Mouse (Mus musculus) liver, adult (tissue): Measurements from ENCODE around the gene Wapl.
A peak's percentile ranks its signal among the peaks of the same experiment; 100 is the strongest.

Experiments used
- GATA4 ChIP-seq: IDR thresholded peaks from 2 replicates; pipeline ENCODE4 v1.6.1; 2014; ENCODE audit warnings: mild to moderate bottlenecking, low read length; ENCODE audit not compliant: insufficient replicate concordance

The Wapl gene

DNA sequence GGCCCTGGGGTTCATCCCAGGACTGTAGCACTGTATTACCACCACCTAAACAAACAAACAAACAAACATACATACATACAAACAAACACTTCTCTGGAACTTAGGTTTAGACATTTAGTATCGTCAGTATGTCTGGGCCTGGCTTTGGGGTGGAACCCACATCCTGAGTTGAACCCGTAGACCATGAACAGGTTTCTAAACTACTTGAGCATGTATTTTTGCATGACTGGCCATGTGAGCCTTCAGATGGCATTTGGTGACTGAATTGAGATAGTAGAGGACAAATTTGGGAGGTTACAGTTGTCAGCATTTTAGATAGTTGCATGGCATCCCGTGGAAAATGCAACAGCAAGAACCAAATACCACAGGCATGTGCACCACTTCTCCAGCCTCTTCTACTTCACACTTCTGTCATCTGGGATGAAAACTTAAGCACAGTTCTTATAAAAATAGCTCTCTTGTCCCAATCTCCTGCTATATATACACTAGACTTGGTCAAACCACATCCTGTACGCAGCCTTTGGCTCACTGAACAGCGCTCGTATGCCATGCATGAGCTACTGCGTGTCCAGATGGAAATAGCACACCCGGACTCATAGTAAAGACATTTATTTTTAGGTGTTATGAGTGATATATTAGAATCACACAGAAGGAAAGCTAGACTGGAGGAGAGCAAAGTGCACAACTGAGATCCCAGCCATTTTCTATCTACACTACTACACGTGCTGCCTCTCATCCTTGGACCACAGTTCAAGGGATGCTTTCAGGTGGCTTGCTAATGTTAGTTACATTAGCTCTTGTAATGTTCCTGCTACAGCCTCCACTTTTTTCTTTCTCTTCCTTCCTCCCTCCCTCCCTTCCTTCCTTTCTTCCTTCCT, 87.6 kb downstream of the Wapl start:
- no peak for TF ChIP-seq GATA4

GRCm38 (mm10) chr14:34762682-34763081, 89.0 kb downstream of the Wapl start:
- no peak for TF ChIP-seq GATA4

DNA sequence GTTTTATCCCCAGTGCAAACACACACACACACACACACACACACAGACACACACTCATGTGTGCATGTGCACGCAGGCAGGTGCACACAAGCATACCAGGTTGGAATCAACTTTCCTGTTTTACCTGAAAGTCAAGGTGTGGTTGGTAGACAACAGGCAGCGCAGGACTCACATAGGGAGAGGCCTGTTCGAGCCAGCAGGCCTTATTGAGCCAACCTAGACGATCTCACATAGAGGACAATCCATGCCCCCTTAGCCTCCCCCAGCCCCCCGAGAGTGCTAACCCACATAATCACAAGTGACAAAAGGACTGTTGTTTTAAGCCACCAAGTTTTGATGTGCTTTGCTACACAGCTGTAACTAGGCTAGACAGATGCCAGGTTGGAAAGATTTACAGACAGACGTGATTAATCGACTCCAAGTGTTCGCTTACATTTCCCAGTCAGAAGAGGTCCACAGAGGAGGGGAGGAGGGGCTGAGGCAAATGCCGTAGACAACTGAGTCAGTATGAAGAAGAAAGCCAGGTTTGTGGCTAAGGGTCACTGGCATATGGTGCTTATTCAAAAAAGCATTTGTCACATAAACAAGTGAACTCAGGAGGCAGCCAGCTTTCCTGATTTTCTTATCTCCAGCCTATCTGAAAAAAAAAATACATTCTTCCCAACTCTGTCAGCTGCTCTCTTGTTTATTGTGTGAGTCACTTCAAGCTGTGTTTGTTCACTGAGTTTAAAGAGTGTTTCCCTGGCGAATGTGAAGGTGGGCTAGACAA, 90.2 kb downstream of the Wapl start:
- no peak for TF ChIP-seq GATA4

- no peak for TF ChIP-seq GATA4
Observed at GRCm38 (mm10) chr14:34764908-34765307, 91.2 kb downstream of the Wapl start.

GRCm38 (mm10) chr14:34765380-34765779, 91.7 kb downstream of the Wapl start:
- no peak for TF ChIP-seq GATA4

GRCm38 (mm10) chr14:34766181-34766580, 92.5 kb downstream of the Wapl start:
- no peak for TF ChIP-seq GATA4

- TF ChIP-seq GATA4: no peak
Observed at GRCm38 (mm10) chr14:34768373-34768772, 94.6 kb downstream of the Wapl start.

DNA sequence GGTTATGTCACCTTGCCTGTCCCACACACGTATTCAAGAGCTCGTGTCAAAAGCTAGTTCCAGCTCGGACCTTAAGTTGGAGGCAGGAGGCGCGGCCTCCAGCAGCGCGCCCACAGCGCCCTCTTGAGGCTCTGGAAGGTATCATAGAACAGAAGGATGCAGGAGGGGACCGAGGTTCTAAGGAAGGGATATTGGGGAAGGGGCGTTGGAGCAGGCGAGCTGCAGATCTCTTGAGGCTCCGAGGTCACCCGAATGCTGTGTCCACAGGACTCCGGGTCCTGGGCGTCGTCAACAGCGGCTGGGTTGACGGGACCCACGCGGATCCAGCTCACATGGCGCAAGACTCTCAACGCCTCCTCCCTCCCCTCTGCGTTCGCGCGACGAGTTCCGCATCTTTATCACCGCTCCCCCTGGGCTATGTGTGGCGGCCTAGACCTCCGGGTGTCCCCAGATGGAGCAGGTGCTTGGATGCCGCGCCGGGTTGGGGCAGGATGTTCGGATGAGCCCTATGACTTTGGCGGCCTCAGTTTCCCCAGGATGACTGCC, 95.4 kb downstream of the Wapl start:
- no peak for TF ChIP-seq GATA4

GRCm38 (mm10) chr14:34769567-34770158, 95.9 kb downstream of the Wapl start:
- peak; percentile 17; the same call in 1 of the 2 replicates for TF ChIP-seq GATA4

DNA sequence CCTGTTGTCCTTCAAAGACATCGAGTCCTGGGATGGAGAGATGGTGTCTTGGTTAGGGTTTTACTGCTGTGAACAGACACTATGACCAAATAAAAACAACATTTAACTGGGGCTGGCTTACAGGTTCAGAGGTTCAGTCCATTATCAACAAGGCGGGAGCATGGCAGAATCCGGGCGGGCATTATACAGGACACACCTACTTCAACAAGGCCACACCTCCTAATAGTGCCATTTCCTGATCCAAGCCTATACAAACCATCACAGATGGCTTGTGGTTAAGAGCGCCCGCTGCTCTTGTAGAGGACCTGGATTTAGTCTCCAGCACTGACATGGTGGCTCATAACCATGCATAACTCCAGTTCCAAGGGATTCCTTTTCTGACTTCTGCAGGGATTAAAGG, 96.7 kb downstream of the Wapl start:
- no peak for TF ChIP-seq GATA4

DNA sequence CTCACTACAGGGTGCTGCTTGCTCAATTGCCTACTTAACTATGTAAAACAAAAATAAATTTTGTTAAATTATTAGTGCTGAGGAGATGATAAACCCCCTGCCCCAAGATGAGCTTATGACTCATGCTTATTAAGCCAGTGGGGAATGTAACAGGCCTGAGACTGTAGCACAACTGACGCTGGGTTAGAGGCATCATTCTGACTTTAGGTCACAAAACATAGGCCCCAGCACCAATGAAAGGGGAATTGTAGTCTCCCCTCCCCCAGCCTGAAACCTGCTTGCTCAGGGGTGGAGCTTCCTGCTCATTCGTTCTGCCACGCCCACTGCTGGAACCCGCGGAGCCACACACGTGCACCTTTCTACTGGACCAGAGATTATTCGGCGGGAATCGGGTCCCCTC, 97.9 kb downstream of the Wapl start:
- no peak for TF ChIP-seq GATA4

GRCm38 (mm10) chr14:34772132-34772531, 98.4 kb downstream of the Wapl start:
- TF ChIP-seq GATA4: no peak

GRCm38 (mm10) chr14:34773681-34774080, 100.0 kb downstream of the Wapl start:
- no peak for TF ChIP-seq GATA4

DNA sequence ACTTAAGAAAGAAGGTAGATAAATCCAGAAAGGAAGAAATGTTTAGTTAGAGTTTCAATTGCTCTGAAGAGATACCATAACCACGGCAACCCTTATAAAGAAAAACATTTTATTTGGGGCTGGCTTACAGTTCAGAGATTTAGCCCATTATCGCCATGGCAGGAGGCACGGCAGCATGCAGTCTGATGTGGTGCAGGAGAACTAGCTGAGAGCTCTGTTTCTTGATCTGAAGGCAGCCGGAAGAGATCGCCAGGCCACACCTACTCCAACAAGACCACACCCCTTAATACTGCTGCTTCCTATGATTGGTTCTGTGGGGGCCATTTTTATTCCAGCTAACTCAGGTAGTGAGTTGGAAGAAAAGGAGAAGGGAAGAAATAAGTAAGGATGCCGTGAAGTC, 100.5 kb downstream of the Wapl start:
- TF ChIP-seq GATA4: no peak

- TF ChIP-seq GATA4: no peak
Observed at GRCm38 (mm10) chr14:34776719-34777385, 103.1 kb downstream of the Wapl start.

GRCm38 (mm10) chr14:34777810-34778209, 104.1 kb downstream of the Wapl start:
- no peak for TF ChIP-seq GATA4

GRCm38 (mm10) chr14:34778760-34779159, 105.0 kb downstream of the Wapl start:
- TF ChIP-seq GATA4: no peak
